Mouse (Mus musculus) lung, embryonic 15.5 days (tissue): ENCODE data around the gene Speer4f1. TPM values are rescaled to one million over a fixed set of nuclear protein-coding genes. Genes with fewer than 3 reads are reported as not detected.
"Not testable (repeated sequence)": the region's sequence is repeated elsewhere in the genome, so short reads cannot be mapped to it uniquely, and the experiment has no call there.

ENCODE experiments used
- ATAC-seq: fragments of 200-750 bp; cut with Nextera tagmentation; 2 replicates; pipeline ENCODE4 v1.8.0; 2017; ENCODE audit warnings: moderate number of reproducible peaks, borderline replicate concordance; ENCODE audit not compliant: low FRiP score, low TSS enrichment; ENCODE audit errors: extremely low read depth
- H3K27ac ChIP-seq: fragments of 300-500 bp; sonication (generic); 2 replicates; pipeline ENCODE4 v1.5.1; 2015; ENCODE audit warnings: moderate library complexity, mild to moderate bottlenecking, inconsistent platforms
- H3K27me3 ChIP-seq: fragments of 300-500 bp; sonication (generic); 2 replicates; pipeline ENCODE4 v1.6.1; 2015; ENCODE audit warnings: inconsistent platforms
- H3K36me3 ChIP-seq: fragments of 300-500 bp; sonication (generic); 2 replicates; pipeline ENCODE4 v1.6.1; 2015; ENCODE audit warnings: inconsistent platforms
- H3K4me1 ChIP-seq: fragments of 300-500 bp; sonication (generic); 2 replicates; pipeline ENCODE4 v1.6.1; 2015; ENCODE audit warnings: inconsistent platforms
- H3K4me2 ChIP-seq: fragments of 300-500 bp; sonication (generic); 2 replicates; pipeline ENCODE4 v1.6.1; 2015; ENCODE audit warnings: inconsistent platforms, mild to moderate bottlenecking, moderate library complexity
- H3K4me3 ChIP-seq: fragments of 300-500 bp; sonication (generic); 2 replicates; pipeline ENCODE4 v1.5.1; 2015; ENCODE audit warnings: mild to moderate bottlenecking, inconsistent platforms
- H3K9ac ChIP-seq: fragments of 300-500 bp; sonication (generic); 2 replicates; pipeline ENCODE4 v1.6.1; 2015; ENCODE audit warnings: inconsistent platforms
- H3K9me3 ChIP-seq: fragments of 300-500 bp; sonication (generic); 2 replicates; pipeline ENCODE4 v1.6.1; 2016; ENCODE audit warnings: inconsistent platforms
- WGBS: fragments of 180-500 bp; shearing (Covaris S2); methylation state at CpG from one replicate; pipeline ENCODE4 v1.1.7; 2015; 5-methylcytosine and 5-hydroxymethylcytosine counted together
- polyA plus RNA-seq: library from polyadenylated mRNA; unstranded; fragments of >200 nt; fragmentation: Nextera tagmentation; extraction: Ambion mirVana; gene quantifications from 2 replicates; pipeline ENCODE4 v1.2.1, GENCODE M21; 2015

Gene Speer4f1
- not detected in 2 replicates for polyA plus RNA-seq

DNA sequence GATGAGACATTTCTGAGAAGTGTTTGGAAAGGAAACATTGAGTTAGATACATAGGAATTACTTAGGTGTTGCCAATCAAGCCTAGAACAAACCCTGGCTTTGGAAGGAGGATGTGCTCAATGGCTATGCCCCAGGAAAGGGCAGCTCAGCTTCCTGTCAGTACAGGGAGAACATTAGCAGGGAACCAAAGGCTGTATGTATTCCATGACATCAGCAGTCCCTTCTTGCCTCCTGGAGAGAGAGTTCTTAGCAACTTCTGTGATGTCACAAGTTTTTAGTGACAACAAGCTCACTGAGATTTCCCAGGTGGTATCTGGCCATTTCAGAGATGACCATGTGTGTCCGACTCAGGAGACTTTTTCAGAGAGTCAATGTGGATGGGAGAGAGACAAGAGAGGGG lies at the start of gene Speer4f1:
Gene Speer4f1 (plus strand): TSS at position 301 of the 400 bp plus-strand sequence.
- H3K4me1 ChIP-seq, H3K27ac ChIP-seq, H3K4me2 ChIP-seq, H3K27me3 ChIP-seq, H3K9me3 ChIP-seq, ATAC-seq, H3K4me3 ChIP-seq, H3K36me3 ChIP-seq, H3K9ac ChIP-seq: not testable (repeated sequence)
- 96% methylated on average over 1 of the region's 1 CpGs for WGBS

DNA sequence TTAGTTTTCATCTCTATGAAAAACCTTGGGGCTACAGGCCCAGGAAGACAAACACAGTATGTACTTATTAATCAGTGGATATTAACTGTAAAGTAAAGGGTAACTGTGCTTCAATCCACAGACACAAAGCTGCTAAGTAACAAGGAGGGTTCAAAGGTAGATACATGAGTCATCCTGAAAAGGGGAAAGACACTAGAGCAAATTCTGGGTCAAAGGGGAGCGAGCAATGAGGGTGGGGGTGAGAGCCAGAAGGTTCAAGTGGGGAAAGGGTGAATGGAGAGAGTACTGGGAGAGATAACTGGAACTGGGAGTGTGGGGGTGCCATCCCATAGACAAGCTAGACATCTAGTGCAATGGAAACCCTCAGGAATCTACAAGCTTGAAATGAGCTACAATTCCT lies 49.0 kb upstream of the Speer4f1 start:
- Histone ChIP-seq H3K9ac (no peak overlapping the region), H3K27me3 (no peaks in the 10 kb centered on the region), H3K36me3 (no peaks in the 10 kb centered on the region), H3K4me2 (no peak overlapping the region), H3K9me3 (no peaks in the 10 kb centered on the region), H3K4me3 (no peak overlapping the region), H3K27ac (no peak overlapping the region), H3K4me1 (no peaks in the 10 kb centered on the region)
- no peak for ATAC-seq
- 79% methylated on average over 1 of the region's 1 CpGs for WGBS

DNA sequence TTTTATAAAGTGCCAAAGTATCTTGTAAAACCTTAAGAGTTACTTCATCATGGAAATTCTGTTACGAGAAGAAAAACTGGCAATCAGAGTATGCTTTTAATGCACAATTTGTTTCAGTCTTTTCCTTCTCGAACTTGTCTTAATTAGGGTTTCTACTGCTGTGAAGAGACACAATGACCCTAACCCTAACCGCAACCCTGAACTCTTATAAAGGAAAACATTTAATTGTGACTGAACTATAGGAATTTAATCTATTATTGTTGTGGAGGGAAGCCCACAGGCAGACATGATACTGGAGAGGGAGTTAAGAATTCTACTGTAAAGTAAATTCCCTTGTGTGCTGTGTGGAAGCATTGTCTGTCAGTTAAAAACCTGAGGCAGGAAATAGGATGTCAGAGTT lies 41.2 kb upstream of the Speer4f1 start:
- WGBS = 84% methylated on average over 3 of the region's 3 CpGs
- H3K9ac ChIP-seq = no peak overlapping the region
- H3K27me3 ChIP-seq = no peaks in the 10 kb centered on the region
- no peaks in the 10 kb centered on the region for H3K36me3 ChIP-seq
- H3K4me2 ChIP-seq = no peak overlapping the region
- no peak overlapping the region for H3K27ac ChIP-seq
- no peak for ATAC-seq
- H3K4me3 ChIP-seq = no peak overlapping the region
- no peaks in the 10 kb centered on the region for H3K4me1 ChIP-seq
- H3K9me3 ChIP-seq = no peaks in the 10 kb centered on the region

DNA sequence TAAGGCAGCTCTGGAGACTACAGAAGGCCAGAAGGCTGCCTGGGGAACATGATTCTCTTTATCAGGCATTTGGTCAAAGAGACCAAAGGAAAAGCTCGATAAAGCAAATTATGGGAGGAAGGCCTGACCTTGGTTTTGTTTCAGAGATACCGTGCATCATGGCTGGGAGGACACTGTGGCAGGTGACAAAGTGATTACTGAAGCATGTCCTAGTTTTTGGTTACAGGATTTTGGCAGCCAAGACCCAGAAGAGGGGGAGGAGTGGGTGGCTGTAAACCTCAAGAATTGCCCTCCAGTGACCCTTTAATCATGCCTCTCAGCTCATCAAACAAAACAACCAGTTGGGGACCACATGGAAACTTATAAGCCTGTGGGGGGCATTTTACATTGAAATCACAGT lies 39.7 kb upstream of the Speer4f1 start:
- no peak overlapping the region for H3K4me3 ChIP-seq
- 51% methylated on average over 2 of the region's 2 CpGs for WGBS
- no peaks in the 10 kb centered on the region for H3K9me3 ChIP-seq
- H3K36me3 ChIP-seq = no peaks in the 10 kb centered on the region
- no peak overlapping the region for H3K27ac ChIP-seq
- no peak for ATAC-seq
- H3K9ac ChIP-seq = no peak overlapping the region
- no peaks in the 10 kb centered on the region for H3K27me3 ChIP-seq
- no peak overlapping the region for H3K4me2 ChIP-seq
- no peaks in the 10 kb centered on the region for H3K4me1 ChIP-seq

DNA sequence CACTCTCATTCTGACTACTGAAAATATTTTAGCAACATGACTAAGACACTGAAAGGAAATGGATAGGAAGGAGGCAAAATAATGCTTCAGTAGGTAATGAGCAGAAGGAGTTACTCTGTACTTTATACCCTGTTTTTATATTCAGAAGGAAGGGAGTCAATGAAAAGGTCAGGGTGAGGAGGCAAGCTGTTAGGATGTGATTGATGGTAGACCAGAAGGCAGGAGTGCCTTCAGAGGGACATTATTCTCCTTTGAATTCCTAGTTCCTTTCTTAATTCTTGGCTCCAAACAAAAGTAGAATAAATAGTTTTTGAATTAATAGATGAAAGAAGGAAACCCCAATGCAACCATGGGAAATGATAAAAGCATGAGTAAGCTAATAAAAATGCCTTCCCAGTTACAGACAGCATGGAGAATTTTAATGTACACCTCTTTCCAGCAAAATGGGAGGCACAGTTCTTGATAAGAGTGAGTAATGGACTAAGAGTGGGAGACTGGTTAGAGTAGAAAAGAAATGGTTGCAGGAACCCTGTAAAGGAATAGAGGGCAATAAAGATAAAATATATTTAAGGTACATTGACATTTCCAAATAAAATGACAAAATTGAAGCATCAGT lies 36.3 kb upstream of the Speer4f1 start:
- no peak overlapping the region for H3K4me3 ChIP-seq
- H3K9me3 ChIP-seq = no peaks in the 10 kb centered on the region
- H3K27ac ChIP-seq = no peak overlapping the region
- no peaks in the 10 kb centered on the region for H3K36me3 ChIP-seq
- no peak overlapping the region for H3K4me2 ChIP-seq
- H3K9ac ChIP-seq = no peak overlapping the region
- H3K4me1 ChIP-seq = no peaks in the 10 kb centered on the region
- H3K27me3 ChIP-seq = no peaks in the 10 kb centered on the region
- no peak for ATAC-seq

DNA sequence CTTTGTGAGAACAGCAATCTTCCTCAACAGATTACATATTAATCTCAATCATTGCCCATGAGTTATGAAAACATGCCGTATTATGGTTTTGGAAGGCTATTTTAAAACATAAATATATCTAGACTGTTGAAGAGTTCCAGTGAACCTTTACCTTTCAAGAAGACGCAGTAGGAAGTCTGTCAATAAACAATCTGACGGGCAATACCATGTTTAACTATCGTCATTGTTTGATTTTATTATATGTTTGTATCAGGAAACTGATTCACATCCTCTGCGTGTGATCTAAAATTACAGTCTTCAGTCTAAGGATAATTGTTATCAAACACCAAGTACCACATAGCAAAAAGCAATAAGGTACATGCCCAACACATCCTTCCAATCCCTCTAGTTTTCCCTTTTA lies 21.8 kb upstream of the Speer4f1 start:
- Histone ChIP-seq H3K36me3 (no peaks in the 10 kb centered on the region), H3K9ac (no peak overlapping the region), H3K4me2 (no peak overlapping the region), H3K4me3 (no peak overlapping the region), H3K9me3 (no peaks in the 10 kb centered on the region), H3K27me3 (no peaks in the 10 kb centered on the region), H3K27ac (no peak overlapping the region), H3K4me1 (no peaks in the 10 kb centered on the region)
- 60% methylated on average over 5 of the region's 5 CpGs for WGBS
- no peak for ATAC-seq

DNA sequence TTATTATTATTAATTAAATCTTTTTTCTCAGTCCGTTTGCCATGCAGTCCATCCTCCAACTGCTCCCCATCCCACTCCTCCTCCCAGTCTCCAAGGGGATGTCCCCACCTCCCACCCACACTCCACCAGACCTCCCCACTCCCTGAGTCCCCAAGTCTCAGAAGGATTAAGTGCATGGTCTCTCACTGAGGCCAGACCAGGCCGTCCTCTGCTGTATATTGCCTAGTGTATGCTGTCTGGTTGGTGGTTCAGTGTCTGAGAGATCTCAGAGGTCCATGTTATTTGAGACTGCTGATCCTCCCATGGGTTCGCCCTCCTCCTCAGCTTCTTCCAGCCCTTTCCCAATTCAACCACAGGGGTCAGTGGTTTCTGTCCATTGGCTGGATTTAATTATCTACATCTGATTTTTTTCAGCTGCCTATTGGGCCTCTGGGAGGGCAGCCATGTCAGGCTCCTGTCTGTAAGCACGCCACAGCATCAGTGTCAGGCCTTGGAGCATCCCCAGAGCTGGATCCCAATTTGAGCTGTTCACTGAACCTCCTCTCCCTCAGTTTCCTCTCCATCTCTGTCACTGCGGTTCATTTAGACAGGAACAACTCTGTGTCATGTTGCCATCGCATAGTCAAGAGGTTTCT lies 20.8 kb upstream of the Speer4f1 start:
- ATAC-seq = no peak
- H3K9me3 ChIP-seq = no peaks in the 10 kb centered on the region
- H3K27ac ChIP-seq = no peak overlapping the region
- no peak overlapping the region for H3K4me3 ChIP-seq
- no peak overlapping the region for H3K4me2 ChIP-seq
- 78% methylated on average over 6 of the region's 6 CpGs for WGBS
- no peaks in the 10 kb centered on the region for H3K36me3 ChIP-seq
- no peaks in the 10 kb centered on the region for H3K27me3 ChIP-seq
- no peak overlapping the region for H3K9ac ChIP-seq
- no peaks in the 10 kb centered on the region for H3K4me1 ChIP-seq

DNA sequence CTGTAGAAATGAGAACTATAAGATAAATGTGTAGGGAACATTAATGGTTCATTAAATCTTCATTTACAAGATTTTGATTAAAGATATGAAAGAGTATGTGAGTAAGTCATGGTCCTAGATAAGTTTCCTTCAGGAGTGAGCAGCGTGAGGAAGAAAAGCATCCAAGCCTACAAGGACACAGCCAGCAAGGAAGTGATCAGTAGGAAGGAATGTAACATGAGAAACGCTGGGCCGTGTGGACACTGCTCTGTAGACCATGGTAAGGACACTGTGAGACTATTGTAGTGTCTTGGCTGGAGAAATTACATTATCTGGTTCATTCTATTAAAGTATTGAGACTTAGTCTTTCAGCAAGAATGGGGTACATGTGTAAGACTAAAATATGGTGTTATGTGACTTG lies 19.2 kb upstream of the Speer4f1 start:
- H3K4me1 ChIP-seq = no peaks in the 10 kb centered on the region
- H3K27ac ChIP-seq = no peak overlapping the region
- no peak overlapping the region for H3K4me2 ChIP-seq
- H3K9me3 ChIP-seq = no peaks in the 10 kb centered on the region
- ATAC-seq = no peak
- 53% methylated on average over 3 of the region's 3 CpGs for WGBS
- H3K36me3 ChIP-seq = no peaks in the 10 kb centered on the region
- H3K4me3 ChIP-seq = no peak overlapping the region
- H3K27me3 ChIP-seq = no peaks in the 10 kb centered on the region
- H3K9ac ChIP-seq = no peak overlapping the region

DNA sequence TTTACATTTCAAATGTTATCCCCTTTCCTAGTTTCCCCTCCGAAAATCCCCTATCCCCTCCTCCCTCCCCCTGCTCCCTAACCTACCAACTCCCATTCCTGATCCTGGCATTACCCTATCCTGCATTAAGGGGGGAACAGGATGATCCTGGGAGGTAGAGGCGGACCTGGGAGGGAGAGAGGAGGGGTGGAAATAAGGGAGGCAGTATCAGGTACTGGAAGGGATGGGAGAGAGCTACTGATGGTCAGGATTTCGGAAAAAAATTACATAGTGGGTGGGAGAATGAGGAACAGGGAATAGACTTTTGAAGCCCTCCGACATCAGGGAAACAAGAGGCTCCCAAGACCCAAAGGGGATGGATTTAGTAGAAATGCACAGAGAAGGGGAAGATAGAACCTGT lies 7.8 kb upstream of the Speer4f1 start:
- H3K9me3 ChIP-seq, H3K9ac ChIP-seq, H3K27ac ChIP-seq, H3K27me3 ChIP-seq, H3K36me3 ChIP-seq, H3K4me1 ChIP-seq, H3K4me2 ChIP-seq, H3K4me3 ChIP-seq, ATAC-seq: not testable (repeated sequence)
- 66% methylated on average over 4 of the region's 4 CpGs for WGBS

DNA sequence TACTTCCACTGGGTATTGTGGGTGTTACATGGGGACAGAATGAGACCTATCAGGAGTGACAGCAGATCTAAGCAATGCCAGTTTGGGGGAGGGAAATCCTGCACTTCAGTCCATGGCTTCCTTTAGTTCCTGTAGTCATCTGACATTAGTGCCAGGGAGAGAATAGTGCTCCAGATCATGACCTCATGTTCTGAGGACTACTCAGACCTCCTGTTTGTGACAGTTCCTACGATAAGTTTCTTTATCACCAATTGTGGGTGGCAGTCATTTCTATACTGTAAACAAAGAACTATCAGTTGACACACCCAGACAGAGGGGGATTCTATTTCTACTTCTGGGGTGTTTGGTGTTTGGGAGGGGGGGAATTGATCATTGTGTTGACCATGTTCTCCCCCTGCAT lies 578 bp downstream of the Speer4f1 start:
- no peak overlapping the region for H3K9ac ChIP-seq
- H3K27me3 ChIP-seq = no peaks in the 10 kb centered on the region
- no peak for ATAC-seq
- no peak overlapping the region for H3K4me2 ChIP-seq
- no peaks in the 10 kb centered on the region for H3K4me1 ChIP-seq
- H3K27ac ChIP-seq = no peak overlapping the region
- H3K36me3 ChIP-seq = no peaks in the 10 kb centered on the region
- H3K9me3 ChIP-seq = no peaks in the 10 kb centered on the region
- WGBS = 35% methylated on average over 1 of the region's 1 CpGs
- no peak overlapping the region for H3K4me3 ChIP-seq

DNA sequence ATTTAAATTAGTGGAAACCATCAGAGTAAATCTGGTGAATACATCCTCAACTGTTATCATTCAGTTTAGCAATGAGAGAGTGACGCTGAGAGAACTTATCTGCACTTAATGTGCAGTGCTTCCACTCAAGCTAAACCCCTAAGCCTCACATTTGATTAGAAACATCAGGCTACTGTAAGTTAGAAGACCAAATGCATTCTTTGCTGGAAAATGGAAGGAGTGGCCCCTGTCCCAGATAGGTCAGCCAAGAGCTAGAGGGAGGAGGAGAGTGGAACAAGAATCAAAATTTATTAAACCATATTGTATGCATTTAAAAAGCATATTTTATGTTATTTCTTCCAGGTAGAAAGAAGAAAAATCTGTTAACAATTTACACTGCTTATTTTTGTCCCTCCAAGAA lies 14.0 kb downstream of the Speer4f1 start:
- ATAC-seq = no peak
- Histone ChIP-seq H3K36me3 (no peaks in the 10 kb centered on the region), H3K27me3 (no peaks in the 10 kb centered on the region), H3K4me1 (no peaks in the 10 kb centered on the region), H3K9ac (no peak overlapping the region), H3K4me3 (no peak overlapping the region), H3K9me3 (no peaks in the 10 kb centered on the region), H3K4me2 (no peak overlapping the region), H3K27ac (no peak overlapping the region)
- WGBS = 51% methylated on average over 1 of the region's 1 CpGs

DNA sequence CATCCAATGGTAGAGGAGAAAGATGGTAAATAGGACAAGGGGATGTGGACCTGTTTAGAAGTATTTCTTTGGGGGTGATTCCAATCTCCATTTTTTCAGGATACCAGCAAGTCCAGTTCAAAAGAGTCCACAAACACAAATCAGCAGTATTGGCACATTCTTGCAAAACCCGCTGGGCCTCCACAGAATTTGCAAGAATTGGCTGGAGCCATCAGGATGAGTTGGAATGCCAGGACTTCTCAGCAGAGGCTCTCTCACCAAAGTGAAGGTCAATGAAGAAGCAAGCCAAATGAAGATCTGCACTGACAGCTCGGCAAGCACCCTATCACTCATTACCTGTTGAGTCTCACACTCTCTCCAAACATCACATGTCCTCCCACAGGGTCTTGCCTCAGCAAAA lies 19.7 kb downstream of the Speer4f1 start:
- Histone ChIP-seq H3K27ac (no peak overlapping the region), H3K4me1 (no peaks in the 10 kb centered on the region), H3K9ac (no peak overlapping the region), H3K9me3 (no peaks in the 10 kb centered on the region), H3K4me2 (no peak overlapping the region), H3K4me3 (no peak overlapping the region), H3K36me3 (no peaks in the 10 kb centered on the region), H3K27me3 (no peaks in the 10 kb centered on the region)
- WGBS = 75% methylated on average over 2 of the region's 2 CpGs
- no peak for ATAC-seq

DNA sequence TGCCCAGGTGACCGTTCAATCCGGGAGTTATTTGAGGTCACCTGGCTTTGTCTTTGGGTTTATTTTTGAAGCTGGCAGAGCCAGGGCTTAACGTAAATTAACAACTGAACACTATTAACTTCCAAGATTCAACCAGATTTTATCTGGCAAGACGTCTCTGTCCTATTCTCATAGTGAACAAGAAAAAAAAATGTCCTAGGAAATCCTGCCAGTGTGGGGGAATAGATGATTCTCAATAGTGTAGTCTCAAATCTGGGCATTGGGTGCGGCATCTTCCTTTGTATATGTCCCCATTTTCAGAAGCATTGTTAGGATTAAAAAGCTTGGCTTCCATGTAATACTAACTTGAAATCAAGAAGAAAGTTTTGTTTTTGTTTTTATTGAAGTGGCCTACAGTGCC lies 20.8 kb downstream of the Speer4f1 start:
- H3K4me1 ChIP-seq = no peaks in the 10 kb centered on the region
- no peaks in the 10 kb centered on the region for H3K36me3 ChIP-seq
- H3K27me3 ChIP-seq = no peaks in the 10 kb centered on the region
- H3K4me3 ChIP-seq = no peak overlapping the region
- H3K27ac ChIP-seq = no peak overlapping the region
- ATAC-seq = no peak
- 70% methylated on average over 5 of the region's 5 CpGs for WGBS
- no peak overlapping the region for H3K9ac ChIP-seq
- no peaks in the 10 kb centered on the region for H3K9me3 ChIP-seq
- H3K4me2 ChIP-seq = no peak overlapping the region
